Mouse (Mus musculus) naive thymus-derived CD4-positive, alpha-beta T cell, adult 2 months (primary cell): ENCODE data around the gene Zcchc12.
A peak's percentile ranks its signal among the peaks of the same experiment; 100 is the strongest.

Experiments
- DNase-seq: peaks from one replicate; pipeline ENCODE4 v3.0.0-alpha.2; 2011; ENCODE audit warnings: low read depth

Gene Zcchc12

GRCm38 (mm10) chrX:36195736-36196525 is at the start of gene Zcchc12:
Gene Zcchc12 (plus strand): TSS chrX:36195904.
- DNase-seq = peak; percentile 60

GRCm38 (mm10) chrX:36146746-36147145 is 49.0 kb upstream of the Zcchc12 start:
- no peak for DNase-seq

- DNase-seq = peak; percentile 9
Measured at GRCm38 (mm10) chrX:36150100-36150499, 45.6 kb upstream of the Zcchc12 start.

- no peak for DNase-seq
Measured at GRCm38 (mm10) chrX:36156677-36157076, 39.0 kb upstream of the Zcchc12 start.

- no peak for DNase-seq
Measured at GRCm38 (mm10) chrX:36161567-36161966, 34.1 kb upstream of the Zcchc12 start.

GRCm38 (mm10) chrX:36183625-36184024 is 12.1 kb upstream of the Zcchc12 start:
- peak; percentile 60 for DNase-seq

GRCm38 (mm10) chrX:36186036-36186435 is 9.7 kb upstream of the Zcchc12 start:
- no peak for DNase-seq

- no peak for DNase-seq
Measured at GRCm38 (mm10) chrX:36186443-36186842, 9.3 kb upstream of the Zcchc12 start.

- no peak for DNase-seq
Measured at GRCm38 (mm10) chrX:36193951-36194350, 1.8 kb upstream of the Zcchc12 start.

GRCm38 (mm10) chrX:36209554-36209953 is 13.8 kb downstream of the Zcchc12 start:
- no peak for DNase-seq

GRCm38 (mm10) chrX:36211216-36211615 is 15.5 kb downstream of the Zcchc12 start:
- DNase-seq = no peak

GRCm38 (mm10) chrX:36221366-36221765 is 25.7 kb downstream of the Zcchc12 start:
- DNase-seq = peak; percentile 21

GRCm38 (mm10) chrX:36225777-36226176 is 30.1 kb downstream of the Zcchc12 start:
- DNase-seq = peak; percentile 76

- DNase-seq = peak; percentile 59
Measured at GRCm38 (mm10) chrX:36226577-36226976, 30.9 kb downstream of the Zcchc12 start.

GRCm38 (mm10) chrX:36228861-36229260 is 33.2 kb downstream of the Zcchc12 start:
- no peak for DNase-seq

- no peak for DNase-seq
Measured at GRCm38 (mm10) chrX:36229273-36229672, 33.6 kb downstream of the Zcchc12 start.

GRCm38 (mm10) chrX:36235652-36236051 is 39.9 kb downstream of the Zcchc12 start:
- DNase-seq = no peak
